Mouse (Mus musculus) macrophage (primary cell): Measurements from ENCODE around the gene Snrpa. TPM values are rescaled to one million over a fixed set of nuclear protein-coding genes. Genes with fewer than 3 reads are reported as not detected.
A peak's percentile ranks its signal among the peaks of the same experiment; 100 is the strongest.

Source experiments
- H3K27ac ChIP-seq: fragments of 350-480 bp; formaldehyde crosslinking; 2 replicates; pipeline ENCODE4 v1.9.0; 2021
- H3K36me3 ChIP-seq: fragments of 350-480 bp; formaldehyde crosslinking; 2 replicates; pipeline ENCODE4 v1.9.0; 2021; ENCODE audit errors: inconsistent target
- H3K4me3 ChIP-seq: fragments of 350-480 bp; formaldehyde crosslinking; 2 replicates; pipeline ENCODE4 v1.9.0; 2021; ENCODE audit errors: inconsistent target
- H3K79me2 ChIP-seq: fragments of 350-480 bp; formaldehyde crosslinking; 2 replicates; pipeline ENCODE4 v1.9.0; 2021; ENCODE audit errors: inconsistent target
- WGBS: methylation state at CpG from one replicate; pipeline ENCODE4 v1.1.7; 2026; ENCODE audit warnings: inconsistent platforms; ENCODE audit not compliant: missing documents; 5-methylcytosine and 5-hydroxymethylcytosine counted together
- polyA plus RNA-seq: library from polyadenylated mRNA; stranded (reverse); fragments of 250-400 nt; gene quantifications from 3 replicates; pipeline ENCODE4 v1.2.4, GENCODE M21; 2018; ENCODE audit warnings: inconsistent platforms

Gene Snrpa
- polyA plus RNA-seq, 1 experiment from 2014 or later, result 77.1 TPM

- Histone ChIP-seq H3K36me3 (peaks cover under 1% of the 10 kb centered on the region; the same call in 1 of the 2 replicates), H3K4me3 (no peak overlapping the region), H3K27ac (no peak overlapping the region), H3K79me2 (peaks cover 61% of the 10 kb centered on the region)
- WGBS, result 96% methylated on average over 11 of the region's 11 CpGs
Measured at GRCm38 (mm10) chr7:27224877-27225575, 29.0 kb upstream of the Snrpa start.

- H3K27ac ChIP-seq, result no peak overlapping the region
- H3K4me3 ChIP-seq, result no peak overlapping the region
- peaks cover 19% of the 10 kb centered on the region; the same call in 1 of the 2 replicates for H3K36me3 ChIP-seq
- peaks cover 56% of the 10 kb centered on the region for H3K79me2 ChIP-seq
- 100% methylated on average over 1 of the region's 1 CpGs for WGBS
Measured at GRCm38 (mm10) chr7:27222538-27222937, 26.5 kb upstream of the Snrpa start.

GRCm38 (mm10) chr7:27221939-27222338 lies 25.9 kb upstream of the Snrpa start:
- Histone ChIP-seq H3K36me3 (peaks cover 22% of the 10 kb centered on the region), H3K79me2 (peaks cover 50% of the 10 kb centered on the region), H3K4me3 (no peak overlapping the region), H3K27ac (no peak overlapping the region)
- WGBS, result 82% methylated on average over 6 of the region's 6 CpGs

GRCm38 (mm10) chr7:27219937-27220336 lies 23.9 kb upstream of the Snrpa start:
- H3K36me3 ChIP-seq, result peaks cover 29% of the 10 kb centered on the region
- H3K4me3 ChIP-seq, result no peak overlapping the region
- no peak overlapping the region for H3K27ac ChIP-seq
- 96% methylated on average over 11 of the region's 11 CpGs for WGBS
- peaks cover 30% of the 10 kb centered on the region; the same call in 1 of the 2 replicates for H3K79me2 ChIP-seq

GRCm38 (mm10) chr7:27218586-27218985 lies 22.5 kb upstream of the Snrpa start:
- Histone ChIP-seq H3K27ac (no peak overlapping the region), H3K4me3 (no peak overlapping the region), H3K79me2 (peaks cover 18% of the 10 kb centered on the region; the same call in 1 of the 2 replicates), H3K36me3 (peaks cover 38% of the 10 kb centered on the region)
- 88% methylated on average over 7 of the region's 7 CpGs for WGBS

- Histone ChIP-seq H3K36me3 (peaks cover 52% of the 10 kb centered on the region), H3K27ac (no peak overlapping the region), H3K79me2 (no peaks in the 10 kb centered on the region), H3K4me3 (no peak overlapping the region)
- 94% methylated on average over 2 of the region's 2 CpGs for WGBS
Measured at GRCm38 (mm10) chr7:27212626-27213025, 16.6 kb upstream of the Snrpa start.

- Histone ChIP-seq H3K79me2 (no peaks in the 10 kb centered on the region), H3K4me3 (no peak overlapping the region), H3K36me3 (peaks cover 26% of the 10 kb centered on the region; the same call in 1 of the 2 replicates), H3K27ac (no peak overlapping the region)
- 95% methylated on average over 8 of the region's 8 CpGs for WGBS
Measured at GRCm38 (mm10) chr7:27203730-27204449, 7.8 kb upstream of the Snrpa start.

- WGBS, result 93% methylated on average over 8 of the region's 8 CpGs
- H3K4me3 ChIP-seq, result no peak overlapping the region
- peak overlapping the region; percentile 96 for H3K27ac ChIP-seq
- H3K79me2 ChIP-seq, result peaks cover 19% of the 10 kb centered on the region
- H3K36me3 ChIP-seq, result peaks cover 13% of the 10 kb centered on the region; the same call in 1 of the 2 replicates
Measured at GRCm38 (mm10) chr7:27198779-27199178, 2.7 kb upstream of the Snrpa start.

GRCm38 (mm10) chr7:27198355-27198754 lies 2.3 kb upstream of the Snrpa start:
- peaks cover 23% of the 10 kb centered on the region for H3K79me2 ChIP-seq
- peaks cover 13% of the 10 kb centered on the region for H3K36me3 ChIP-seq
- peak overlapping the region; percentile 96 for H3K27ac ChIP-seq
- no peak overlapping the region for H3K4me3 ChIP-seq

GRCm38 (mm10) chr7:27197634-27198033 lies 1.6 kb upstream of the Snrpa start:
- Histone ChIP-seq H3K27ac (peak overlapping the region; percentile 96), H3K36me3 (peaks cover 14% of the 10 kb centered on the region)
- WGBS, result 94% methylated on average over 8 of the region's 8 CpGs

GRCm38 (mm10) chr7:27197136-27197535 lies 1.1 kb upstream of the Snrpa start:
- Histone ChIP-seq H3K36me3 (peaks cover 19% of the 10 kb centered on the region), H3K27ac (peak overlapping the region; percentile 96), H3K79me2 (peaks cover 35% of the 10 kb centered on the region), H3K4me3 (no peak overlapping the region)
- 95% methylated on average over 2 of the region's 3 CpGs for WGBS

More at GRCm38 (mm10) chr7:27197634-27198033, 1.6 kb upstream of the Snrpa start:
- Histone ChIP-seq H3K4me3 (no peak overlapping the region), H3K79me2 (peaks cover 30% of the 10 kb centered on the region)

GRCm38 (mm10) chr7:27193731-27194130 lies 2.3 kb downstream of the Snrpa start:
- H3K36me3 ChIP-seq, result peaks cover 52% of the 10 kb centered on the region
- peaks cover 67% of the 10 kb centered on the region for H3K79me2 ChIP-seq
- no peak overlapping the region for H3K27ac ChIP-seq
- no peak overlapping the region for H3K4me3 ChIP-seq
- 76% methylated on average over 4 of the region's 4 CpGs for WGBS

GRCm38 (mm10) chr7:27192434-27192833 lies 3.6 kb downstream of the Snrpa start:
- Histone ChIP-seq H3K36me3 (peaks cover 63% of the 10 kb centered on the region), H3K79me2 (peaks cover 67% of the 10 kb centered on the region), H3K27ac (no peak overlapping the region), H3K4me3 (no peak overlapping the region)
- WGBS, result 96% methylated on average over 5 of the region's 5 CpGs

GRCm38 (mm10) chr7:27189271-27189931 lies 6.7 kb downstream of the Snrpa start:
- H3K79me2 ChIP-seq, result peaks cover 55% of the 10 kb centered on the region
- H3K4me3 ChIP-seq, result no peak overlapping the region
- 94% methylated on average over 10 of the region's 10 CpGs for WGBS
- H3K36me3 ChIP-seq, result peaks cover 88% of the 10 kb centered on the region
- no peak overlapping the region for H3K27ac ChIP-seq

- Histone ChIP-seq H3K36me3 (peaks cover 58% of the 10 kb centered on the region), H3K79me2 (peaks cover 21% of the 10 kb centered on the region), H3K27ac (no peak overlapping the region), H3K4me3 (no peak overlapping the region)
- WGBS, result 91% methylated on average over 5 of the region's 5 CpGs
Measured at GRCm38 (mm10) chr7:27185986-27186385, 10.1 kb downstream of the Snrpa start.
